Mouse (Mus musculus) liver (tissue): ENCODE data around the gene Mars2.

Experiments
- DNase-seq: peaks from one replicate; pipeline ENCODE4 v3.0.0-alpha.2; 2020; ENCODE audit warnings: mixed read lengths

The Mars2 gene

GRCm38 (mm10) chr1:55236890-55237642 lies at the start of gene Mars2:
Mars2 (plus strand) TSS chr1:55237177.
- DNase-seq, result peak; percentile 97

- no peak for DNase-seq
These were observed 45.0 kb upstream of the Mars2 start for GRCm38 (mm10) chr1:55192015-55192414.

- DNase-seq, result peak; percentile 46
These were observed 44.2 kb upstream of the Mars2 start for GRCm38 (mm10) chr1:55192824-55193223.

GRCm38 (mm10) chr1:55193316-55193715 lies 43.7 kb upstream of the Mars2 start:
- DNase-seq, result peak; percentile 30

GRCm38 (mm10) chr1:55194064-55194915 lies 42.7 kb upstream of the Mars2 start:
- DNase-seq, result no peak

- no peak for DNase-seq
These were observed 42.0 kb upstream of the Mars2 start for GRCm38 (mm10) chr1:55195021-55195420.

GRCm38 (mm10) chr1:55196327-55197003 lies 40.5 kb upstream of the Mars2 start:
- DNase-seq, result no peak

GRCm38 (mm10) chr1:55198719-55199118 lies 38.3 kb upstream of the Mars2 start:
- DNase-seq, result peak; percentile 73

GRCm38 (mm10) chr1:55201850-55202752 lies 34.9 kb upstream of the Mars2 start:
- no peak for DNase-seq

GRCm38 (mm10) chr1:55205808-55206327 lies 31.1 kb upstream of the Mars2 start:
- no peak for DNase-seq

- no peak for DNase-seq
These were observed 29.4 kb upstream of the Mars2 start for GRCm38 (mm10) chr1:55207561-55207960.

GRCm38 (mm10) chr1:55208500-55209140 lies 28.4 kb upstream of the Mars2 start:
- DNase-seq, result no peak

- peak; percentile 40 for DNase-seq
These were observed 26.6 kb upstream of the Mars2 start for GRCm38 (mm10) chr1:55210202-55210965.

- DNase-seq, result no peak
These were observed 25.9 kb upstream of the Mars2 start for GRCm38 (mm10) chr1:55211081-55211480.

GRCm38 (mm10) chr1:55212771-55213170 lies 24.2 kb upstream of the Mars2 start:
- no peak for DNase-seq

- DNase-seq, result no peak
These were observed 23.5 kb upstream of the Mars2 start for GRCm38 (mm10) chr1:55213475-55213874.

- DNase-seq, result no peak
These were observed 23.0 kb upstream of the Mars2 start for GRCm38 (mm10) chr1:55213936-55214335.

- peak; percentile 19 for DNase-seq
These were observed 21.7 kb upstream of the Mars2 start for GRCm38 (mm10) chr1:55215185-55215813.

- DNase-seq, result no peak
These were observed 19.8 kb upstream of the Mars2 start for GRCm38 (mm10) chr1:55217191-55217590.

- DNase-seq, result no peak
These were observed 15.6 kb upstream of the Mars2 start for GRCm38 (mm10) chr1:55221352-55221751.
